Comparison of ENCODE assay signal across 9 mouse cellular contexts in genomic region chr17:84085721-84086120, GRCm38 (mm10).
A peak's percentile ranks its signal among the peaks of the same experiment; 100 is the strongest.
DNase-seq lines count a peak whose midpoint lies in the region; ATAC-seq lines count a peak whose summit lies in the region.
"Had no signal": no experiment of that assay in that cellular context is flagged by ENCODE, and none has a peak within 500 bp of the region (broad histone marks: within the 10 kb centered on the region; RNA-seq: fewer than 3 reads in every experiment).

No protein-coding gene starts in this region.

- no peaks in the 10 kb centered on the region for H3K36me3 ChIP-seq in forebrain, embryonic 11.5 days (ENCODE audit: control insufficient read depth, insufficient read depth, low read length)
- H3K36me3 ChIP-seq in forebrain, embryonic 16.5 days (ENCODE audit: control insufficient read depth, insufficient read depth): no peaks in the 10 kb centered on the region
- no peaks in the 10 kb centered on the region for H3K36me3 ChIP-seq in stomach, embryonic 16.5 days (ENCODE audit: control insufficient read depth, insufficient read depth, low read length)
- H3K36me3 ChIP-seq: hindbrain, embryonic 15.5 days had no signal

- H3K9me3 ChIP-seq in forebrain, embryonic 11.5 days (ENCODE audit: control insufficient read depth, low read length): no peaks in the 10 kb centered on the region
- H3K9me3 ChIP-seq in forebrain, embryonic 16.5 days (ENCODE audit: control insufficient read depth, low read length): no peaks in the 10 kb centered on the region
- no peaks in the 10 kb centered on the region for H3K9me3 ChIP-seq in stomach, embryonic 16.5 days (replicated peaks; ENCODE audit: control insufficient read depth, low read length)
- H3K9me3 ChIP-seq: hindbrain, embryonic 15.5 days had no signal

- H3K27me3 ChIP-seq in forebrain, embryonic 11.5 days (ENCODE audit: control insufficient read depth, insufficient read depth, low read length): no peaks in the 10 kb centered on the region
- H3K27me3 ChIP-seq in forebrain, embryonic 16.5 days (replicated peaks; ENCODE audit: control insufficient read depth, insufficient read depth, low read length): no peaks in the 10 kb centered on the region
- H3K27me3 ChIP-seq in stomach, embryonic 16.5 days (ENCODE audit: control insufficient read depth, insufficient read depth, low read length): no peaks in the 10 kb centered on the region
- H3K27me3 ChIP-seq: hindbrain, embryonic 15.5 days had no signal

- H3K27ac ChIP-seq in forebrain, embryonic 11.5 days (ENCODE audit: low read depth, low read length): no peak overlapping the region
- no peak overlapping the region; the same call in 1 of the 2 replicates for H3K27ac ChIP-seq in forebrain, embryonic 16.5 days (ENCODE audit: low read length)
- peak overlapping the region; percentile 64 for H3K27ac ChIP-seq in stomach, embryonic 16.5 days (ENCODE audit: low read length)
- H3K27ac ChIP-seq: hindbrain, embryonic 15.5 days had no signal

- H3K4me2 ChIP-seq in forebrain, embryonic 11.5 days (ENCODE audit: low read depth, low read length, severe bottlenecking): no peak overlapping the region
- no peak overlapping the region for H3K4me2 ChIP-seq in forebrain, embryonic 16.5 days (ENCODE audit: low read length)
- H3K4me2 ChIP-seq in stomach, embryonic 16.5 days (ENCODE audit: low read depth, low read length): no peak overlapping the region
- H3K4me2 ChIP-seq: hindbrain, embryonic 15.5 days had no signal

- ATAC-seq in forebrain, embryonic 11.5 days (replicated peaks; ENCODE audit: low FRiP score): no peak
- ATAC-seq in forebrain, embryonic 16.5 days: no peak
- peak; percentile 51; the same call in 1 of the 2 replicates for ATAC-seq in stomach, embryonic 16.5 days (ENCODE audit: insufficient read depth, low FRiP score)

- no peak for DNase-seq in forebrain, embryonic 11.5 days (ENCODE audit: low spot score)
- DNase-seq in NIH3T3 (ENCODE audit: low read depth): peak; percentile 89
- peak; percentile 85 to 88 for DNase-seq in heart, adult 9 months (ENCODE audit: low spot score in 2 of 2)
- peak; percentile 67 to 82 for DNase-seq in kidney, postnatal 25 days
- no peak for DNase-seq in frontal cortex, postnatal 14 days (ENCODE audit: low spot score in 2 of 2)
- no peak for DNase-seq in layer of hippocampus, adult 8-10 months (ENCODE audit: low spot score in 2 of 2)

- WGBS in forebrain, embryonic 11.5 days: 33% methylated on average over 7 of the region's 7 CpGs
- WGBS in forebrain, embryonic 16.5 days: 32% methylated on average over 7 of the region's 7 CpGs
- 26% methylated on average over 7 of the region's 7 CpGs for WGBS in stomach, embryonic 16.5 days

- no peak overlapping the region for H3K4me3 ChIP-seq in forebrain, embryonic 11.5 days (ENCODE audit: low read depth, low read length)
- H3K4me3 ChIP-seq in forebrain, embryonic 16.5 days (replicated peaks; ENCODE audit: low read length): no peak overlapping the region
- H3K4me3 ChIP-seq in stomach, embryonic 16.5 days (replicated peaks; ENCODE audit: low read length): no peak overlapping the region
- H3K4me3 ChIP-seq: hindbrain, embryonic 15.5 days had no signal

- H3K9ac ChIP-seq in forebrain, embryonic 11.5 days (ENCODE audit: low read length): peak overlapping the region; percentile 20; the same call in 1 of the 2 replicates
- H3K9ac ChIP-seq in forebrain, embryonic 16.5 days (replicated peaks; ENCODE audit: low read depth, low read length): no peak overlapping the region
- peak overlapping the region; percentile 15 for H3K9ac ChIP-seq in stomach, embryonic 16.5 days (ENCODE audit: low read length)
- H3K9ac ChIP-seq: hindbrain, embryonic 15.5 days had no signal

- peaks cover 9% of the 10 kb centered on the region; the same call in 1 of the 2 replicates for H3K4me1 ChIP-seq in forebrain, embryonic 11.5 days (replicated peaks; ENCODE audit: control insufficient read depth, insufficient read depth, low read length)
- peaks cover 24% of the 10 kb centered on the region for H3K4me1 ChIP-seq in forebrain, embryonic 16.5 days (replicated peaks; ENCODE audit: control insufficient read depth, insufficient read depth, low read length)
- H3K4me1 ChIP-seq in stomach, embryonic 16.5 days (ENCODE audit: control insufficient read depth, insufficient read depth, low read length): peaks cover 36% of the 10 kb centered on the region

Comparison
In these comparisons a context has a peak if more than half of its experiments do, and no peak if none do; other contexts are left out.
1. DNase-seq: peak in NIH3T3 (single experiment), heart, adult 9 months (2 of 2) and kidney, postnatal 25 days (2 of 2); none in forebrain, embryonic 11.5 days (single experiment), frontal cortex, postnatal 14 days (0 of 2) and layer of hippocampus, adult 8-10 months (0 of 2).